Mouse (Mus musculus): ENCODE measurements around the gene Nadsyn1. TPM values are rescaled to one million over a fixed set of nuclear protein-coding genes. Genes with fewer than 3 reads are reported as not detected.
A peak's percentile ranks its signal among the peaks of the same experiment; 100 is the strongest.

Gene Nadsyn1
- 1 to 10 TPM; 5.9 to 6.9 TPM for total RNA-seq (2021)

DNA sequence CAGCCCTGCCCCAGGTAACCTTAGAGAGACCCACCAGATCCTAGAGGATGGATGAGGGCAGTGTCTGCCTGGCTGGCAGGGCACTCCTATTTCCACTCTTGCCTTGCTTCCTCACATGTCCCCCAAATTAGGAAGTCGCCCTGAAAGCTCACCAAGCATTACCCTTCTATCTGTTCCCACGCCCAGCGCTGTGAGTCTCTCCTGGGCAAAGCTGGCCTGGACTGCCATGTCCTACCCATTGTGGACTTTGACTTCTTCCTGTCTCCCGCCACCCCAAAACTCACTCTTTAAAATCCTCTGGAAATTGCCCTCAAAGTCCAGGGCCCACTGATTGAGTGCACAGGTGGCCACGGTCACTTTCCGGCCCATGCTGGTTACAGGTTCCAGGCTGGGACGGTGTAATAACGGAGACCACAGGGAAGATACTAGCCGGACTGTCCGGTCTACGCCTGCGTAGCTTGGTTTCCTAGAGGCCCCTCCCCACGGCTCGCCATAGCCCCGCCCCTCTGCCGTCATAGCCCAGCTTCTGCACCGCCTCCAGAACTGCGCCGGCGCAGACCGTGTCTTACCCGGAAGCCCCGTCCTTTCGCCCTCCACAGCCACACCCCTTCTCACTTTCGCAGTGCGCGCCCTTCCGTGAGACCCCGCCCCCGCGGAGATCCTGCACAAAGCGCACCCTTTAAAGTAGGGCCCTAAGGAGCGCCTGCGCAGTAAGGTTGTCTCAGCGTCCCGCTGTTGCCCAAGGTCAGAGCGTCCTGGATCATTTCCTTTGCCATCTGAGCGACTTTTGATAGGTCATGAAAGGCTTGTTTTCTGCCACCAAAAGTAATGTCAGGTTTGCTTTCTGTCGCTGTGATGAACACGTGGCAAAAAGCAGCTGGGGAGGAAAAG lies at the start of gene Nadsyn1, which contains the start of gene Dhcr7:
Gene Nadsyn1 (minus strand): TSS at position 475 of the 891 bp plus-strand sequence.
Gene Dhcr7 (plus strand): TSS at position 771 of the 891 bp plus-strand sequence.
- peak; percentile 99 for DNase-seq

DNA sequence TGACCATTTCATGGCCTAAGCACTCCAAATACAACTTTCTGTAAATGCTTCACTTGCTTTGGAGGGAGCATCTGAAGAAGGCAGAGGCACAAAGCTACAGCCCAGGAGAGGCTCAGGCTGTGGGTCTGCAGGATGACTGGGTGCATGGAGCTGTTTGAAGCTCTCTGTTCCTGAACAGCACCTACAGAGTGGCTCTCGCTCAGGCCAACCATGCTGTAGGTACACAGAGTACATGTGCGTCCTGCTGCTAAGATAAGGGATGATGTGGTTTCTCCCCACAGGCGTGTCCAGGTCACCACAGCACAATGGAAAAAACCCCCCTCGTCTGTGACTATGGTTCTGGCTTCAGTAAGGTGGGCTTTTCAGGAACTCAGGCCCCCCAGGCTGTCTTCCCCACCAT lies 46.2 kb upstream of the Nadsyn1 start:
- no peak for DNase-seq

DNA sequence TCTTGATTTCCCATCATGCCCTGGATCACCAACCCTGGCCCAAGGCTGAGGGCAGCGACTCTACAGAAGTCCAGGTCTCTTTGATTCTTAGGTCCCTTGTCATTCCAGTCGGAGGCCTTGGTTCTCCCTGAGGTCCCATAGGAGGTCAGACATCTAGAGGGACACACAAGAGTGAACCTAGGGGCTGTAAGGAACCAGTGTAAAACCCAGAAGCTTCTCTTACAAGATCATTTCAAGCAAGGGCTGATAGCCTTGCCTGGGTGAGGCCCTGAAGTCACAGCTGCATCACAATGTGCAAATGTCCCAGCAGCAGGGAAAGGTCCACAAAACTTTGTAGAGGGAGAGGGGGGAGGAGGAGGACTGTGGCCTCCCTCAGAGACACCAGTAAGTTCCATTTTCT lies 43.9 kb upstream of the Nadsyn1 start, which contains the start of gene Gm498:
Gene Gm498 (plus strand): TSS at position 301 of the 400 bp plus-strand sequence.
- DNase-seq = no peak

GRCm38 (mm10) chr7:143848768-143849482 lies 26.3 kb upstream of the Nadsyn1 start:
- no peak for DNase-seq

DNA sequence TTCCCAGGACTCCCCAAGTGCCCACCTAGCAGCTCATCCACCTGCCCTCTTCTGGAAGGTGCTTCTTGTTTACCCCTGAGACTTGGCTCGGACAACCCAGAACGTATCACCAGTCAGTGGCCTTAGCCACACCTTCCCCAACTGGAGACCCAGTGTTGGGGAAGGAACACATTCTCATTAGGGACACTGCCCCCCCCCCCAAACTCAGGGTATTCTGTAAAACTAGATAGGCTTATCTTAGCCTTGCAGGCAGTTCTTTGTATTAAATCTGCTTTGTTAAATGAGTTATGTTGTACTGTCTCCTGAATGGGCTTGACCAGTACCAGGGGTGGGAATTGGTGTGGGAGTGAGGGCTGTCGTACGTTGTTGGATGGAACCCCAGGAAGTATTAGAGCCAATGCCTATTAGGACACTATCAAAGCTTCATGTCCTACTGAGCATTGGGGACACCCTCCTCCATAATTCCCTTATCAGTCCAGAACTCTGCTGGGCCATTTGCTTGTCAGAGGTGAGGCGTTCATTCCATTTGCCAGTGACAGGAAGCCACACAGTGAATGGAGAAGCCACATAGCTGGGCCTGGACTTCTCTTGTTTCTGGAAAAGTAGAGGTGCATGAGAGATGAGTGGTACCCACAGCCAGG lies 25.6 kb upstream of the Nadsyn1 start:
- DNase-seq = no peak

GRCm38 (mm10) chr7:143841301-143841700 lies 18.7 kb upstream of the Nadsyn1 start:
- no peak for DNase-seq

- no peak for DNase-seq
These were observed 17.5 kb upstream of the Nadsyn1 start for GRCm38 (mm10) chr7:143840121-143840520.

DNA sequence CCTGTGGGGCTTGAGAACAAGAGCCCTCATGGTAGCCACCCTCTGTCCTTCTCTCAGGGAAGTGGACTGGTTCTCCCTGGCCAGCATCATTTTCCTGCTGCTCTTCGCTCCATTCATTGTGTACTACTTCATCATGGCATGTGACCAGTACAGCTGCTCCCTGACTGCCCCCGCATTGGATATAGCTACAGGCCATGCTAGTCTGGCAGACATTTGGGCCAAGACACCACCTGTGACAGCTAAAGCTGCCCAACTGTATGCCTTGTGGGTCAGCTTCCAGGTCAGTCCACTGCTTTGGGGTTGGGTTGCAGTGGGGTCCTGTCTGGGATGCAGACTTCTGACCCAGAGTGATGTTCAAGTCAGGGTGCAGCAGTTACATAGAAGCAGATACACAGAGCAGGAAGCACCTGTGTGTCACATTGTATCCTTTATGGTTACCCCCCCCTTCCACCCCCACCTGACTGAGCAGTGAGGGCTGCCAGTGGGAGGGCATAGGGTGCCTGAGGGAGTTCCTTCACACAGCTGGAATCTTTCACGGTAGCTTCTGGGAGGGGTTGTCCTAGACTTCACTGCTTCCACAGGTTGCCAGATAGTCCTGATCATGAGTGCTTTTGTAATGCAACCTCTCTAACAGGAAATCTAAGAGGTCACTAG lies 15.2 kb upstream of the Nadsyn1 start:
- no peak for DNase-seq

DNA sequence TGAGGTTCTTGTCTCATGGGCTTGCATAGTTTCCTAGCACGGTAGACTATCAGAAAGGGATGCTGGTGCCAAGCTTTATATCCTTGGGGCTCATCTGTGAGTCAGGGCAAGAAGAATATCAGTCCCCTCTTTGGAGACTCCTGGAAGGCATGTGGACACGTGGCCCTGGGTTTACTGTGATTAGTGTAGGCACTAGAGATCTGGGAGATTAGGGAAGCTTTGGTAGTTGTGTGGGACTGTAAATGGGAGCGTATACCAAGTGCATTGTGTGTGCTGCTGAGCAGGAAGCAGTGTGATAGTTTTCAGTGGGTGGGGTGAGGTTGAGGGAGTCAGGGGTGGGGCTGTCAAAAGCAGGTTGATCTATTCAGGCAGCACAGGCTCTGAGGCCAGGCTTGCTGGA lies 12.3 kb upstream of the Nadsyn1 start:
- DNase-seq = no peak

- DNase-seq = no peak
These were observed 11.7 kb upstream of the Nadsyn1 start for GRCm38 (mm10) chr7:143834316-143834715.

- DNase-seq = no peak
These were observed 11.0 kb upstream of the Nadsyn1 start for GRCm38 (mm10) chr7:143833581-143834190.

- DNase-seq = no peak
These were observed 10.0 kb upstream of the Nadsyn1 start for GRCm38 (mm10) chr7:143832611-143833010.

- no peak for DNase-seq
These were observed 9.5 kb upstream of the Nadsyn1 start for GRCm38 (mm10) chr7:143832196-143832595.

GRCm38 (mm10) chr7:143830399-143830798 lies 7.8 kb upstream of the Nadsyn1 start:
- no peak for DNase-seq

DNA sequence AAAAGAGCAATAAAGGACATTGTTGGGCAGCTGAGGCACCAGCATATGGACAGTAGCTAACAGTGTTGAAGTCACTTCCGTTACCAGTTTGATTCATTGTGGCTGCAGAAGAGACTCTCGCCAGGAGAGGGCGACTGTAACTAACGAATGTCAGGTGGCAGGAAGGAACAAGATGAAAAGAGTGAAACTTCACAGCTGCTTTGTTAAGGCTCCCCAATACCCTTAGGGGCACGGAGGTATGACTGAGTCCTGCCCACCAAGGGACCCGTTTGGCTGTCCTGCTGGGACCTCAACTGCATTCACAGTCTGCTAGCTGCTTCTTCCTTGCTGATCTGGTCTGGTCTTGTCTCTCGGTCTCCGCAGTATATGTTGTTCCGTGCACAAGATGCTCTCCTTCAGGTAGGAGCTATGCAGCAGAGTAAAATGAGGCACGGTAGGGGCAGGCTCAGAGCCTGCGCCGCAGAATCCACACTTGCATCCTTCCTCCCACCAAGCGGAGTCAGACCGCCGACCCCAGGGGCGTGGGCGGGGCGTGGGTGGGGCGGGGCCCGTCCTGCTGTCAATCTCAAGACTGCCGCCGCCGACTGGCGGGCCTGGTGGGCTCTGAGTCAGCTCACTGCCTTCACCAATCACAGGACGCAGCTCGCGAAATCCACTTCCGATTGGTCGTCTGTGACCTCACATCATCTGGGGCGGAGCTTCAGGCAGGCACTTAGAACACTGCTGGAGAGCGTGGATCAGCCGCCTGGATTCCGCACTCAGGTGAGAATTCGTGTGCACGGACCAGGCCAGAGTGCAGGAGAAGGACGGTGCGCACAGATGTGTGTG lies 7.1 kb upstream of the Nadsyn1 start:
- peak; percentile 95 for DNase-seq

DNA sequence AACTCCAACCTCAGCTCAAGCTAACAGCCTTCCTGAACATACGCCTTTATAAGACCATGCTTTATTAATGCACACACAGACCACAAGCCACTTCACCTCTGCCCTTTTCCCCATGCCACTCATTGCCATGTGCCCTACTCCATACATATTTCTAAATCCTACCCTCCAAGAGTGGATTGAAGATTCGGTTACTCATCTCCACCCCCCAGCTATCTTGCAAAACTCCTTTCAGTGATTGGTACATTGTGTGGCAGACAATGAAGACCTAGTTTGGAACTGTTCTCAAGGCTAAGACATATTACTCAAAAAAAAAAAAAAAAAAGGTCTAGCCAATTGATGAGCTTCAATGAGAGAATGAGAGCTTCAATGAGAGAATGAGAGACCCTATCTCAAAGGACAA lies 4.3 kb upstream of the Nadsyn1 start:
- no peak for DNase-seq

DNA sequence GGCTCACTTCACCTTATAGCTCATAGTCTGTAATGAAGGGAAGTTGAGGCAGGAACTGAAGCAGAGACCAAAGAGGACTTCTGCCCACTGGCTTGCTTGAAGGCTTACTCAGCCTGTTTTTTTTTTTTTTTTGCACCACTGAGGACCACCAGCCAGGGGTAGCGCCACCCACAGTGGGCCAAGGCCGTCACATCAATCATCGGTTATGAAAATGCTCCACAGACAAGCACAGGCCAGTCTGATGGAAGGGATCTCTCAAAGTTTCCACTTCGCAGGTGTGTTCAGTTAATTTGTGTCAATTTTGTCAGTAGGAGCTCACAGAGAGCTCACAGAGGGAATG lies 587 bp upstream of the Nadsyn1 start:
- no peak for DNase-seq

- DNase-seq = no peak
These were observed 1.4 kb downstream of the Nadsyn1 start for GRCm38 (mm10) chr7:143821241-143821640.

DNA sequence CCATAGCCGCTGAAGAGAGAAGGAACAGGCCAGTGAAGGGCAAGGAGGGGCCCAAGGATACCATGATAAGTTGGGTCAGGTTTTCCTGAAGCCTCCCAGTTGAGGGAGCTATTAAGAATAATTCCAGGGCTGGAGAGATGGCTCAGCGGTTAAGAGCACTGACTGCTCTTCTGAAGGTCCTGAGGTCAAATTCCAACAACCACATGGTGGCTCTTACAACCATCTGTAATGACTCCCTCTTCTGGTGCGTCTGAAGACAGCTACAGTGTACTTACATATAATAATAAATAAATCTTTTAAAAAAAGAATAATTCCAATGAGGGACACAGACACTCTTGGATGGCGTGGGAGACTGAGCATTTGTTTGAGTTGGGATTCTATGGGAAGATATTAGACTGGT lies 3.4 kb downstream of the Nadsyn1 start:
- no peak for DNase-seq

DNA sequence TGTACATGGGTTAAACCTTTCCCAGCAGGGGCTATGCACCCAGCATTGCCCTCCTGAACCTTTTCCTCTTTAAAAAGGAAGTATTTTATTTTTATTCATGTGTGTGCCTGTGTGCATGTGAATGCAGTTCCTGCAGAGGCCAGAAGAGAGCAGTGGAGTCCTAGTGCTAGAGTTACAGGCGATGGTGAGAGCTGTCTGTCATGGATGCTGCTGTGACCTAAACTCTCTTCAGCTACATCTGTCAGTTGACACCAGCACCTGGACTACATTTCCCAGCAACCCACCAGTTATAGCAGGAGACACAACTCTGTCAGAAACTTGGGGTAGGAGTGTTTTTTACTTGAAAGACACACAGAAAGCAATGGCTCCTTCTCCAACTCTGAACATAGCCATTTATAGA lies 13.7 kb downstream of the Nadsyn1 start:
- DNase-seq = no peak

- DNase-seq = peak; percentile 42 to 54
These were observed 17.4 kb downstream of the Nadsyn1 start for GRCm38 (mm10) chr7:143805199-143805624.

Data from layer of hippocampus, postnatal 36 days (tissue).